Mouse (Mus musculus) lung, embryonic 16.5 days (tissue): Measurements from ENCODE around the gene Shq1. TPM values are rescaled to one million over a fixed set of nuclear protein-coding genes. Genes with fewer than 3 reads are reported as not detected.
A peak's percentile ranks its signal among the peaks of the same experiment; 100 is the strongest.

Experiments used
- ATAC-seq: fragments of 200-750 bp; cut with Nextera tagmentation; 2 replicates; pipeline ENCODE4 v1.8.0; 2017; ENCODE audit warnings: low read depth, mild to moderate bottlenecking, moderate library complexity
- H3K27ac ChIP-seq: fragments of 300-500 bp; sonication (generic); 2 replicates; pipeline ENCODE4 v1.5.1; 2014; ENCODE audit warnings: mild to moderate bottlenecking, control low read depth, low read length
- H3K27me3 ChIP-seq: fragments of 300-500 bp; sonication (generic); 2 replicates; pipeline ENCODE4 v1.6.1; 2014; ENCODE audit warnings: low read depth, low read length, mixed read lengths; ENCODE audit not compliant: control insufficient read depth, insufficient read depth
- H3K36me3 ChIP-seq: fragments of 300-500 bp; sonication (generic); 2 replicates; pipeline ENCODE4 v1.6.1; 2014; ENCODE audit warnings: low read length; ENCODE audit not compliant: control insufficient read depth, insufficient read depth
- H3K4me1 ChIP-seq: fragments of 300-500 bp; sonication (generic); replicated peaks from 2 replicates; pipeline ENCODE4 v1.6.1; 2014; ENCODE audit warnings: low read length, mixed read lengths; ENCODE audit not compliant: control insufficient read depth, insufficient read depth
- H3K4me2 ChIP-seq: fragments of 300-500 bp; sonication (generic); 2 replicates; pipeline ENCODE4 v1.6.1; 2014; ENCODE audit warnings: low read depth, low read length, control low read depth
- H3K4me3 ChIP-seq: fragments of 300-500 bp; sonication (generic); 2 replicates; pipeline ENCODE4 v1.5.1; 2014; ENCODE audit warnings: mild to moderate bottlenecking, low read length, control low read depth
- H3K9ac ChIP-seq: fragments of 300-500 bp; sonication (generic); 2 replicates; pipeline ENCODE4 v1.6.1; 2014; ENCODE audit warnings: low read length, control low read depth
- H3K9me3 ChIP-seq: fragments of 300-500 bp; sonication (generic); 2 replicates; pipeline ENCODE4 v1.6.1; 2016; ENCODE audit warnings: low read length; ENCODE audit not compliant: control insufficient read depth
- WGBS: fragments of 180-500 bp; shearing (Covaris S2); extraction: QIAGEN DNeasy Blood & Tissue Kit; methylation state at CpG from one replicate; pipeline ENCODE4 v1.1.7; 2014; 5-methylcytosine and 5-hydroxymethylcytosine counted together
- polyA plus RNA-seq: library from polyadenylated mRNA; unstranded; fragments of >200 nt; fragmentation: Nextera tagmentation; extraction: Ambion mirVana; gene quantifications from 2 replicates; pipeline ENCODE4 v1.2.1, GENCODE M21; 2015

Gene Shq1
- polyA plus RNA-seq, 1 experiment from 2014 or later = 15.8 TPM

DNA sequence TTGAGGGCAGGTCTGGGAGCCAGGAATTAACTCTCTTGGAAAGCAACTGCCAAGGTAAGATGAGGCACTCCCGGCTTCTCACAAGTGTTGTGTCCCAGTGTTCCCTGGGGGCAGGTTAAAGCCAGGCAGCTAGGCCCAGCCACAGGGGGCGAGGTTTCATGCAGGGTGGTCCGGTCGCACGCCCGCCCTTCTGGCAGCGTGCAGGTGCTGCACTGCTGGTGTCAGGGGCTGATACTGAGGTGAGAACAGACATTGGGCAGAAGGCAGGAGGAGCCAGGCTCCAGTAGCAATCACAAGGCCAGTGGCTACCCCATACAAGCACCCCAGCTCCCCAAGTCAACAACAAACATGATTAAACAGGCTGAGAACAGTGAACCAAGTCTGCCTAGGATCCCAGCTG lies 132.4 kb downstream of the Shq1 start:
- no peak overlapping the region for H3K27ac ChIP-seq
- H3K9ac ChIP-seq = no peak overlapping the region
- H3K27me3 ChIP-seq = no peaks in the 10 kb centered on the region
- no peaks in the 10 kb centered on the region for H3K36me3 ChIP-seq
- no peak overlapping the region for H3K4me3 ChIP-seq
- no peak overlapping the region for H3K4me2 ChIP-seq
- H3K4me1 ChIP-seq = peaks cover 2% of the 10 kb centered on the region; the same call in 1 of the 2 replicates
- no peak for ATAC-seq
- WGBS = 43% methylated on average over 7 of the region's 7 CpGs
- no peaks in the 10 kb centered on the region for H3K9me3 ChIP-seq

DNA sequence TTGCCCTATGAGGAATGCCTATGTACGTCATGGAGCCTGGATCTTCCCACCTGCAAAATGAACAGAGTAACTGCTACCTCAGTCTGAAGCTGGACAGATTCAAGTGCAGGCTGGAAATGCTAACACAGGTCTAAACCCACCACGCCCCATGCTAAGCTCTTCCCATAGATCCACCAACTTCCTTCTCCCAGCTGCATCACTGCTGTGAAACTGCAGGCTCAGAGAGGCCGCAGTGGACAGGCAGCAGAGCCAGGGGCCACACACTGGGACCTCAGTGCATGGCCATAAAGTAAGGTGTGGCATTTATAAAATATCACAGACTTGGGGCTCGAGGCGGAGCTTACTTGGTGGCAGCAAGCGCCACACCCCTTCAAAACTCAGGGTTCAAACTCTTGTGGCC lies 133.0 kb downstream of the Shq1 start:
- Histone ChIP-seq H3K27ac (no peak overlapping the region), H3K36me3 (no peaks in the 10 kb centered on the region), H3K4me3 (no peak overlapping the region), H3K4me1 (peaks cover 2% of the 10 kb centered on the region; the same call in 1 of the 2 replicates), H3K9ac (no peak overlapping the region), H3K9me3 (no peaks in the 10 kb centered on the region), H3K4me2 (no peak overlapping the region), H3K27me3 (no peaks in the 10 kb centered on the region)
- 70% methylated on average over 6 of the region's 6 CpGs for WGBS
- ATAC-seq = no peak

GRCm38 (mm10) chr6:100537042-100537441 lies 133.9 kb downstream of the Shq1 start:
- Histone ChIP-seq H3K9ac (no peak overlapping the region), H3K4me2 (no peak overlapping the region), H3K36me3 (no peaks in the 10 kb centered on the region), H3K27ac (no peak overlapping the region), H3K27me3 (no peaks in the 10 kb centered on the region), H3K4me1 (peaks cover 2% of the 10 kb centered on the region; the same call in 1 of the 2 replicates), H3K4me3 (no peak overlapping the region), H3K9me3 (no peaks in the 10 kb centered on the region)
- no peak for ATAC-seq
- 52% methylated on average over 5 of the region's 5 CpGs for WGBS

DNA sequence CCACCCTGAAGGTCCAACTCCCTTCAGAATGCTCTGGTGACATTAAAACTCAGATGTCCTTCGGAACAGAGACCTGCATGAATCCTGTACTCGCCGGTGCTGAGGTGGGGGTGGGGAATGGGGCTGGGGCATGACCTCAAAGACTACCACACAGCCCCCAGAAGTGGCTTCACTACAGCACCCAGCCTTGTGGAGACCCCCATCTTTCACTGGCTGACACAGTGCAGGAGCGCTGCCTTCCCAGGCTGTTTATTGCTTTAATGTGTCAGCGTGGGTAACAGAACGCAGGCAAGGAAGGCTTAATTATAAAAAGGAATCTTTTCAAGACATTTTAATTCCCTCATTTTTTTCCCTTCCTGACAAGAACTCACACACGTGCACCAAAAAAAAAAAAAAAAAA lies 137.6 kb downstream of the Shq1 start:
- no peak for ATAC-seq
- Histone ChIP-seq H3K27ac (no peak overlapping the region), H3K9ac (no peak overlapping the region), H3K36me3 (no peaks in the 10 kb centered on the region), H3K4me1 (peaks cover 3% of the 10 kb centered on the region; the same call in 1 of the 2 replicates), H3K4me3 (no peak overlapping the region), H3K4me2 (no peak overlapping the region), H3K9me3 (no peaks in the 10 kb centered on the region), H3K27me3 (no peaks in the 10 kb centered on the region)
- 45% methylated on average over 7 of the region's 7 CpGs for WGBS

DNA sequence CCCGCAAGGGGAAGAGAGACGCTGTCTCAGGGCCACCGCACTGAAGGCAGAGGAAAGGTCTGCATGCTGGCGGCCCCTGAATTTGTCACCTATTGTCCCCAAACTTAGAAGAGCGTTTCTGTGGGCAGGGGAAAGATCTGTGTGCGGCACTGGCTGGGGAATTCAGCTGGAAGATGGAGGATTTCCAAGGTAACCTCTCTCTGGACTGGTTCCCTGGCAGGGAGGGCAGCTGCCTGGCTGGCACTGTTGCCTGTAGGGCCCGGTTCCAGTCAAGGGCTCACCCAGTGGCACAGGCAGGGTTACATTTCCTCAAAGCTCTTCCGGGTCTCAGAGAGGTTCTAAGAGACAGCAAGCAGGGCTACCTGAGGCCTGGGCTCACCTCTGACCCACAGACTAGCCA lies 138.6 kb downstream of the Shq1 start:
- no peak overlapping the region for H3K27ac ChIP-seq
- WGBS = 82% methylated on average over 8 of the region's 8 CpGs
- H3K9me3 ChIP-seq = no peaks in the 10 kb centered on the region
- no peaks in the 10 kb centered on the region for H3K27me3 ChIP-seq
- no peaks in the 10 kb centered on the region for H3K36me3 ChIP-seq
- no peak overlapping the region for H3K4me2 ChIP-seq
- ATAC-seq = no peak
- H3K4me3 ChIP-seq = no peak overlapping the region
- 0 out of 2 replicates have a peak, but pooled peaks cover 4% of the 10 kb centered on the region for H3K4me1 ChIP-seq
- no peak overlapping the region for H3K9ac ChIP-seq

- Histone ChIP-seq H3K9me3 (no peaks in the 10 kb centered on the region), H3K36me3 (no peaks in the 10 kb centered on the region), H3K4me3 (no peak overlapping the region), H3K9ac (no peak overlapping the region), H3K4me2 (no peak overlapping the region), H3K27me3 (no peaks in the 10 kb centered on the region), H3K27ac (no peak overlapping the region), H3K4me1 (peaks cover 13% of the 10 kb centered on the region)
- WGBS = 59% methylated on average over 3 of the region's 3 CpGs
- peak; percentile 50; the same call in 1 of the 2 replicates for ATAC-seq
These were observed 141.3 kb downstream of the Shq1 start for GRCm38 (mm10) chr6:100529673-100530072.

GRCm38 (mm10) chr6:100528556-100528955 lies 142.4 kb downstream of the Shq1 start:
- peaks cover 13% of the 10 kb centered on the region for H3K4me1 ChIP-seq
- ATAC-seq = no peak
- H3K4me3 ChIP-seq = no peak overlapping the region
- H3K27me3 ChIP-seq = no peaks in the 10 kb centered on the region
- 24% methylated on average over 7 of the region's 7 CpGs for WGBS
- H3K9me3 ChIP-seq = no peaks in the 10 kb centered on the region
- no peak overlapping the region for H3K27ac ChIP-seq
- no peak overlapping the region for H3K4me2 ChIP-seq
- no peaks in the 10 kb centered on the region for H3K36me3 ChIP-seq
- H3K9ac ChIP-seq = no peak overlapping the region

- Histone ChIP-seq H3K4me1 (peaks cover 13% of the 10 kb centered on the region), H3K27me3 (no peaks in the 10 kb centered on the region), H3K4me3 (no peak overlapping the region), H3K27ac (no peak overlapping the region), H3K9ac (no peak overlapping the region), H3K4me2 (no peak overlapping the region), H3K9me3 (no peaks in the 10 kb centered on the region), H3K36me3 (no peaks in the 10 kb centered on the region)
- WGBS = 85% methylated on average over 5 of the region's 5 CpGs
- ATAC-seq = no peak
These were observed 143.0 kb downstream of the Shq1 start for GRCm38 (mm10) chr6:100527972-100528371.

DNA sequence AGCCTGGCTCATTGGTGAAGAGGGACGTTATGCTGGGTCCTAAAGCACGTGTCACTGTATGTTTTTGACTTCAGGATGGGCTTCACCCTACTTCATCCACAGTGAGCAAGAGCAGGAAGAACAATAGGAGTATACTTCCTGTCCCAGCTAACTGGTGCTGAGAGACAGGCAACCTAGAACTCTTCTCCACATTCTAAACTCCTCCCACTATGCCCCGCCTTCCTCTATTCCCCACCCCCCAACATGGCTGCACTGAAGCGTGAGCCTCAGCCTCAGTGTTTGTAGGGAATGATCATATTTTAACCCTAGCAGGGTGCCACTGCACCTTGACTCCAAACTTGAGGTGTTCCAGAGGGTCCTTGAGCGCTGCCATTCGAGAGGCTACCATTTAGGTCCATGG lies 143.8 kb downstream of the Shq1 start:
- Histone ChIP-seq H3K27ac (no peak overlapping the region), H3K4me1 (peaks cover 13% of the 10 kb centered on the region), H3K27me3 (no peaks in the 10 kb centered on the region), H3K9me3 (no peaks in the 10 kb centered on the region), H3K9ac (no peak overlapping the region), H3K4me2 (no peak overlapping the region), H3K36me3 (no peaks in the 10 kb centered on the region), H3K4me3 (no peak overlapping the region)
- WGBS = 74% methylated on average over 6 of the region's 6 CpGs
- no peak for ATAC-seq

GRCm38 (mm10) chr6:100526066-100526465 lies 144.9 kb downstream of the Shq1 start:
- 0 out of 2 replicates have a peak overlapping the region, but pooled peaks have one; percentile 7 for H3K4me2 ChIP-seq
- H3K36me3 ChIP-seq = no peaks in the 10 kb centered on the region
- ATAC-seq = peak; percentile 16; the same call in 1 of the 2 replicates
- H3K9ac ChIP-seq = no peak overlapping the region
- 14% methylated on average over 9 of the region's 9 CpGs for WGBS
- H3K4me1 ChIP-seq = peaks cover 13% of the 10 kb centered on the region
- no peaks in the 10 kb centered on the region for H3K27me3 ChIP-seq
- no peak overlapping the region for H3K27ac ChIP-seq
- no peaks in the 10 kb centered on the region for H3K9me3 ChIP-seq
- no peak overlapping the region for H3K4me3 ChIP-seq
